Mouse (Mus musculus): ENCODE results near the gene Hamp. TPM values are rescaled to one million over a fixed set of nuclear protein-coding genes. Genes with fewer than 3 reads are reported as not detected.

Hamp gene
- polyA plus RNA-seq, 1 experiment from 2014 or later: not detected

DNA sequence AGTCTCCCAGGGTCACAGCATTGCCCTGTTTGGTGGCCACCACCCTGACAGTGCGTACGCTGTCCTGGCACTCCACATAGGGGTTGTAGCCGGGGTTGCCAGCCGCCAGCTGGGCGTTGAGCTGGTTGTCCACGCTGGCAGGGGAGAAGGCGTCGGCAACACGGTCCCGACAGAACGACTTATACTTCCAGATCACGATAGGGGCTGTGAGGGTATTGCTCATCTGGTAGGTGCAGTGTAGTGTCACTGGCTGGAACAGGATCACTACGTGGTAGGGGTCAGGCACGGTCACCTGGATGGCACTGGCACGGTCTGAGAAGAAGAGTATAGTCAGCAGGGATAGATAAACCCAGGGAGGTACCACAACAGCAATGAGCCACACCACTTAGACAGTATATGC lies 28.1 kb upstream of the Hamp start:
- WGBS: 82% methylated on average over 15 of the region's 15 CpGs
- no peak overlapping the region for H3K9ac ChIP-seq (ENCODE audit: low read length)
- peaks cover 14% of the 10 kb centered on the region for H3K27me3 ChIP-seq (ENCODE audit: control insufficient read depth, insufficient read depth, low read length)
- peak overlapping the region; percentile 54; the same call in 1 of the 2 replicates for H3K4me3 ChIP-seq (ENCODE audit: low read length)
- no peak overlapping the region for H3K4me2 ChIP-seq (ENCODE audit: low read depth, low read length)
- no peak for ATAC-seq (replicated peaks; ENCODE audit: extremely low read depth, insufficient read depth, low FRiP score)
- H3K4me1 ChIP-seq (ENCODE audit: control insufficient read depth, insufficient read depth, low read length): peaks cover 5% of the 10 kb centered on the region; the same call in 1 of the 2 replicates
- no peaks in the 10 kb centered on the region for H3K36me3 ChIP-seq (ENCODE audit: control insufficient read depth, insufficient read depth)
- no peaks in the 10 kb centered on the region for H3K9me3 ChIP-seq (replicated peaks; ENCODE audit: control insufficient read depth, low read length)
- H3K27ac ChIP-seq (ENCODE audit: low read length): no peak overlapping the region

DNA sequence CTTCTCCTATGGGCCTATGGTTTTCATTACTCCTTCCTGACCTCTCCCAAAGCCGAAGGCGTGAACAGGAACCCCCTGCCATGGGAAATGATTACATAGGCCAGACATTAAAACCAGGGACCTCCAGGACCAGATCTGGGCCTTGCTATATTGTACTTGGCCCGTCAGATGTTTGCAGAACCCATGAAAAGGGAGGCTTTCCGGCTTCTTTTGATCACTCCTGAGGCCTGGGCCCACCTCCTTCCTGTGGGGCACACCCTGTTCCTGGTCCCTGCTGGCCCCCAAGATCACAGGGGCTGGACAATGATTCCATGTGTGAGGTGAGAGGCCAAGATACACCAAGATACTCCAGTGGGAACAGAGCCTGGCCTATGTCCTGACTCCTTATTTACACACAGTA lies 25.3 kb upstream of the Hamp start:
- 66% methylated on average over 4 of the region's 4 CpGs for WGBS
- Histone ChIP-seq H3K9ac (ENCODE audit: low read length) (no peak overlapping the region), H3K4me2 (ENCODE audit: low read depth, low read length) (no peak overlapping the region), H3K4me3 (ENCODE audit: low read length) (no peak overlapping the region), H3K27me3 (ENCODE audit: control insufficient read depth, insufficient read depth, low read length) (peaks cover 14% of the 10 kb centered on the region), H3K9me3 (replicated peaks; ENCODE audit: control insufficient read depth, low read length) (no peaks in the 10 kb centered on the region), H3K4me1 (ENCODE audit: control insufficient read depth, insufficient read depth, low read length) (peaks cover 7% of the 10 kb centered on the region; the same call in 1 of the 2 replicates), H3K36me3 (ENCODE audit: control insufficient read depth, insufficient read depth) (no peaks in the 10 kb centered on the region), H3K27ac (ENCODE audit: low read length) (peak overlapping the region; percentile 8; the same call in 1 of the 2 replicates)
- peak; percentile 40; the same call in 1 of the 2 replicates for ATAC-seq (replicated peaks; ENCODE audit: extremely low read depth, insufficient read depth, low FRiP score)

DNA sequence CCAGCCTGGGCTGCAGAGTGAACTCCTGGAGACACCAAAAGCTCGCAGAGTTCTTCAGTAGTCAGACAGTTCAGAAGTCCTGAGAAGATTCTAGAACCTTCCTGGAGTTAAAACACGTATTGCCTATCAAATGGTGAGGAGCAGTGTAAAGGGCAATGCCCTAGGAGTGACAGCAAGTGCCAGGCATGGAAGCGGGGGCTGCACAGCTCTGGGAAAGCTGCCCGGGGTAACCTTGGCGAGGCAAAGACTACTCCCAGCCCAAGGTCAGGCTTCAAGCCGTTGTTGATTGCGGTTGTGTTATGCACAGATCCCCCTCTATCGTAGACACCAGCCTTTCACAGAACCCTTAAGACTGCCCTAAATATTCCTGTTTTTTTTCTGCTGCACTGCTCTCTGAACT lies 24.8 kb upstream of the Hamp start:
- H3K27ac ChIP-seq (ENCODE audit: low read length): peak overlapping the region; percentile 8; the same call in 1 of the 2 replicates
- peaks cover 14% of the 10 kb centered on the region for H3K27me3 ChIP-seq (ENCODE audit: control insufficient read depth, insufficient read depth, low read length)
- no peak overlapping the region for H3K4me2 ChIP-seq (ENCODE audit: low read depth, low read length)
- H3K36me3 ChIP-seq (ENCODE audit: control insufficient read depth, insufficient read depth): no peaks in the 10 kb centered on the region
- peaks cover 12% of the 10 kb centered on the region for H3K4me1 ChIP-seq (ENCODE audit: control insufficient read depth, insufficient read depth, low read length)
- ATAC-seq (replicated peaks; ENCODE audit: extremely low read depth, insufficient read depth, low FRiP score): no peak
- WGBS: 82% methylated on average over 8 of the region's 8 CpGs
- no peak overlapping the region for H3K9ac ChIP-seq (ENCODE audit: low read length)
- no peaks in the 10 kb centered on the region for H3K9me3 ChIP-seq (replicated peaks; ENCODE audit: control insufficient read depth, low read length)
- H3K4me3 ChIP-seq (ENCODE audit: low read length): no peak overlapping the region

DNA sequence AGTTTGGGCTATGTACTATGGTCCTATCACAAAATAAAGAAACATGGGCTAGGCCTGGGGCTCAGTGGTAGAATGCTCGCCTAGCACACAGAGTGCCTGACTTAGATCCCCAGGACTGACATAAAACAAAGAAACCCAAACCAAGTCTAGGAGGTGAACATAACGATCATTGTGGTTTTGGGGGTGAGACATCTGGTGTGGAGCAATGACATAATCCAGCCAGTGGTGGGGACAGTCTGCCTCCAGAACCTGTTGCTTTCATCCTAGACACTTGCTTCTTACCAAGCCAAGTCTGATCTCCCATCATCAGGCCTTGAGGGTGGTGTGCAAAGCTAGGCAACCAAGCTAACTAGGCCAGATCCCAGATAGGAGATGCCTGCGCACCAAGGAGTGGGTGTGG lies 22.8 kb upstream of the Hamp start:
- 0 out of 2 replicates have a peak, but pooled peaks have one; percentile 10 for ATAC-seq (replicated peaks; ENCODE audit: extremely low read depth, insufficient read depth, low FRiP score)
- H3K4me1 ChIP-seq (ENCODE audit: control insufficient read depth, insufficient read depth, low read length): peaks cover 10% of the 10 kb centered on the region

DNA sequence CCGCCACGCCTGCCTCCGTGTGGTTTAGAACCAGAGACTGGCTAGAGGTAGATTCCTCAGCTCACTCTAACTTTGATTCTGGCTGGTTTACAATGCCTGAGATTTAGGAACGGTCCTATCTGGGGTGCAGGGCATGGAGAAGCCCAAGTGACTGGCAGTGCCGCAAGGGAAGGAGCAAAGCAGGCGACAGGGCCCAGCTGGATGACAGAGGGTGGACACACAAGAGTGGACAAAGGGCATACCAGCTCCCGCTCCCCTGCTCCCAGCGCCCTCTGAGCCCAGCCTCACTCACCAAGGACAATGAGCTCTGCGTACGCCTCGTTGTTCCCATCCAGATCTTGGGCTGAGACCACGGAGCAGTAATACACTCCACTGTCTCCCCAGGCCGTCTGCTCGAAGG lies 21.8 kb upstream of the Hamp start:
- H3K4me2 ChIP-seq (ENCODE audit: low read depth, low read length): no peak overlapping the region
- H3K9ac ChIP-seq (ENCODE audit: low read length): no peak overlapping the region
- H3K27ac ChIP-seq (ENCODE audit: low read length): no peak overlapping the region
- peaks cover 10% of the 10 kb centered on the region for H3K4me1 ChIP-seq (ENCODE audit: control insufficient read depth, insufficient read depth, low read length)
- H3K9me3 ChIP-seq (replicated peaks; ENCODE audit: control insufficient read depth, low read length): no peaks in the 10 kb centered on the region
- H3K4me3 ChIP-seq (ENCODE audit: low read length): no peak overlapping the region
- no peaks in the 10 kb centered on the region for H3K36me3 ChIP-seq (ENCODE audit: control insufficient read depth, insufficient read depth)
- 90% methylated on average over 14 of the region's 14 CpGs for WGBS
- ATAC-seq (replicated peaks; ENCODE audit: extremely low read depth, insufficient read depth, low FRiP score): no peak
- H3K27me3 ChIP-seq (ENCODE audit: control insufficient read depth, insufficient read depth, low read length): no peaks in the 10 kb centered on the region

More for the DNA sequence above, 22.8 kb upstream of the Hamp start:
- H3K27ac ChIP-seq (ENCODE audit: low read length): no peak overlapping the region
- H3K36me3 ChIP-seq (ENCODE audit: control insufficient read depth, insufficient read depth): no peaks in the 10 kb centered on the region
- no peak overlapping the region for H3K4me3 ChIP-seq (ENCODE audit: low read length)
- no peaks in the 10 kb centered on the region for H3K9me3 ChIP-seq (replicated peaks; ENCODE audit: control insufficient read depth, low read length)
- H3K9ac ChIP-seq (ENCODE audit: low read length): no peak overlapping the region
- H3K4me2 ChIP-seq (ENCODE audit: low read depth, low read length): no peak overlapping the region
- 84% methylated on average over 3 of the region's 3 CpGs for WGBS
- no peaks in the 10 kb centered on the region for H3K27me3 ChIP-seq (ENCODE audit: control insufficient read depth, insufficient read depth, low read length)

DNA sequence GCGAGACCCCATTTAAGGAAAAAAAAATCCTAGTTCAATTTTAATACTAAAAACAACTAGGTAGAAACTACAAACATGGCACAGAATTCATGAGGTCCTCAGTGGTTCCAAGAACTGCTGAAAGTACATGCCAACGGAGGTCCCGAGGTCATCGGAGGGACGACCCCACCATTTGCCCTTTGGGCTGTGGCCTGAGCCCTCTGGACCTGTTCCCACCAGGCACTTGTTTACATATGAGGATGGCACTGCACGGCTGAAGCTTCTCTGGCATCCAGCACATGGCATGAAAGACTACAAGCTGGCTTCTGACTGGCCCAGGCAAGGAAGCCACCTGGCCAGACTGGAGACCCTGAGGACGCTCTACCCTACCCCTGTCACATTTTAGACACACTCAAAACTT lies 20.5 kb upstream of the Hamp start:
- H3K9ac ChIP-seq (ENCODE audit: low read length): no peak overlapping the region
- H3K27me3 ChIP-seq (ENCODE audit: control insufficient read depth, insufficient read depth, low read length): no peaks in the 10 kb centered on the region
- H3K4me2 ChIP-seq (ENCODE audit: low read depth, low read length): no peak overlapping the region
- no peak overlapping the region for H3K27ac ChIP-seq (ENCODE audit: low read length)
- H3K4me1 ChIP-seq (ENCODE audit: control insufficient read depth, insufficient read depth, low read length): peaks cover 10% of the 10 kb centered on the region
- ATAC-seq (replicated peaks; ENCODE audit: extremely low read depth, insufficient read depth, low FRiP score): no peak
- H3K36me3 ChIP-seq (ENCODE audit: control insufficient read depth, insufficient read depth): no peaks in the 10 kb centered on the region
- 82% methylated on average over 7 of the region's 7 CpGs for WGBS
- H3K9me3 ChIP-seq (replicated peaks; ENCODE audit: control insufficient read depth, low read length): no peaks in the 10 kb centered on the region
- no peak overlapping the region for H3K4me3 ChIP-seq (ENCODE audit: low read length)

DNA sequence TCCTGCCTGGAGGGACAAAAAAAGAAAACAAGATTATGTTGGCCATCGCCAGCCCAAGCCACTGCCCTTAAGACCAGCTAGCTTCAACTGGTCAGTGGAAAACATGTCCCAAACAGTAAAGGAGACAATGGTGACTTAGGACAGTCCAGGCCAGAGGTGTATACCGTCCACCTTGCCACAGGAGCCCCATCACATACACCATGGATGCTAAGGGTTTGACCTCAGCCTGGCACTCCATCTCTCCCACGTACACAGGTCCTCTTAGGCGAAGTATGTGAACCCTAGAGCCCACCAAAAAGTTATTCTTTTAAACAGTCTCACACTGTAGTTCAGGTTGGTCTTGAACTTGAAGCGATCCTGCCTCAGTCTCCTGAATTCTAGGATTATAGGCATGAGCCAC lies 19.0 kb upstream of the Hamp start:
- H3K4me1 ChIP-seq (ENCODE audit: control insufficient read depth, insufficient read depth, low read length): peaks cover 16% of the 10 kb centered on the region
- H3K9ac ChIP-seq (ENCODE audit: low read length): no peak overlapping the region
- H3K27me3 ChIP-seq (ENCODE audit: control insufficient read depth, insufficient read depth, low read length): no peaks in the 10 kb centered on the region
- no peak overlapping the region for H3K27ac ChIP-seq (ENCODE audit: low read length)
- ATAC-seq (replicated peaks; ENCODE audit: extremely low read depth, insufficient read depth, low FRiP score): no peak
- H3K4me2 ChIP-seq (ENCODE audit: low read depth, low read length): no peak overlapping the region
- no peak overlapping the region for H3K4me3 ChIP-seq (ENCODE audit: low read length)
- peaks cover 6% of the 10 kb centered on the region; the same call in 1 of the 2 replicates for H3K36me3 ChIP-seq (ENCODE audit: control insufficient read depth, insufficient read depth)
- H3K9me3 ChIP-seq (replicated peaks; ENCODE audit: control insufficient read depth, low read length): no peaks in the 10 kb centered on the region
- WGBS: 85% methylated on average over 5 of the region's 5 CpGs

DNA sequence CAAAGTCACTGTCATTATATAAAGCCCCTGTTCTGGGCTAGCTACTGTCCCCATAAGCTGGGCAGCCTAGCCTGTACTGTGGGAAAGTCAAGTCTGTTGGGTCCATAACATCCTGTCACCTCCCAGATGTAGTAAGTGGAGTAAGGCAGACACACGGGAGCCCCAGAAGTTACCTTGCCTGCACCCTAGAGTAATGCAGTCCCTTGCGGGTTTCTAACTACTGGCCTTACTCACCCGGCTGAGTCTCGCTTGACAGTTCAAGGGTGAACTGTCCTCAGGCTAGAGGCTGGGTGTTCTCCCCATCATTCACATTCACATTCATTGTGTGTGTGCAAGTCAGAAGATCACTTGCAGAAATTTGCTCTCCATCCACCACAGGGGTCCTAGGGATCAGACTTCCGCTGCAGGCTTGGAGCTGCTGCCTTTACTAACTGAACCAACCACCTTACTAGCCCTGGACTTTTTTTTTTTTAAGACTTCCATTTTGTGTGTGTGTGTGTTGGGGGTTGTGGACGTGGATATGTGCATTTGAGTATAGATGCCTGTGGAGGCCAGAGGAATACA lies 16.0 kb upstream of the Hamp start:
- peaks cover 24% of the 10 kb centered on the region for H3K4me1 ChIP-seq (ENCODE audit: control insufficient read depth, insufficient read depth, low read length)
- no peaks in the 10 kb centered on the region for H3K9me3 ChIP-seq (replicated peaks; ENCODE audit: control insufficient read depth, low read length)
- no peak overlapping the region for H3K4me3 ChIP-seq (ENCODE audit: low read length)
- ATAC-seq (replicated peaks; ENCODE audit: extremely low read depth, insufficient read depth, low FRiP score): no peak
- WGBS: 86% methylated on average over 6 of the region's 6 CpGs
- peaks cover 8% of the 10 kb centered on the region; the same call in 1 of the 2 replicates for H3K36me3 ChIP-seq (ENCODE audit: control insufficient read depth, insufficient read depth)
- H3K9ac ChIP-seq (ENCODE audit: low read length): no peak overlapping the region
- no peak overlapping the region for H3K27ac ChIP-seq (ENCODE audit: low read length)
- H3K4me2 ChIP-seq (ENCODE audit: low read depth, low read length): no peak overlapping the region
- no peaks in the 10 kb centered on the region for H3K27me3 ChIP-seq (ENCODE audit: control insufficient read depth, insufficient read depth, low read length)

DNA sequence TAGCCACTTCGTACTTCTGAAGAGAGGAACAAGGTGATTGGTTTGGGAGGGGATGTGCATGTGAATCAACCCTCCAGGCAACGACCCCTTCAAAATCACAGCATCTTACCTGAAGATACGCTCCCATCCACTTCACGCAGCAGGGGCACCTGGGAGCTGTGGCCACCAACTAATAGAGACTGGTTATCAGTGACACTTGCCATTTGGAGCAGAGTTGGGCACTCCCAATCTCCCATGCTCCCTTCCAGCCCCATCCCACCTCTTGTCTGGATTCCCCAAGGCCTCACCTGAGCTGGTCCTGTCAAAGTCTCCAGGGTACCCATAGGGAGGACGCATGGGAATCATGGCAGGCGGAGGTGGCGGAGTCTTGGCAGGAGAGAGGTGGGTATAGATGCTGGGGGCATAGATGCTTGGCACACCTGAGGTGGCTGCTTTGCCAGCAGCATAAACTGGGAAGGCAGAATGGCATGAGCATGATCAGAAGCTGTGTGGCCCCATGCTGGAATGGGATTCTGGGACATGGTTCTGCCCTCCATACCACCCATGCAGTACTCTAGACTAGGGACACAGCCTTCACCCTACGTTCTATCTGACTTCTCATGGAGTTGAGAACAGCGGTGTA lies 15.1 kb upstream of the Hamp start:
- no peak overlapping the region for H3K4me3 ChIP-seq (ENCODE audit: low read length)
- H3K36me3 ChIP-seq (ENCODE audit: control insufficient read depth, insufficient read depth): peaks cover 16% of the 10 kb centered on the region
- H3K9me3 ChIP-seq (replicated peaks; ENCODE audit: control insufficient read depth, low read length): no peaks in the 10 kb centered on the region
- no peak for ATAC-seq (replicated peaks; ENCODE audit: extremely low read depth, insufficient read depth, low FRiP score)
- H3K9ac ChIP-seq (ENCODE audit: low read length): no peak overlapping the region
- H3K27ac ChIP-seq (ENCODE audit: low read length): no peak overlapping the region
- 93% methylated on average over 9 of the region's 9 CpGs for WGBS
- H3K4me1 ChIP-seq (ENCODE audit: control insufficient read depth, insufficient read depth, low read length): peaks cover 20% of the 10 kb centered on the region
- no peak overlapping the region for H3K4me2 ChIP-seq (ENCODE audit: low read depth, low read length)
- H3K27me3 ChIP-seq (ENCODE audit: control insufficient read depth, insufficient read depth, low read length): no peaks in the 10 kb centered on the region
